Mouse (Mus musculus): Measurements from ENCODE around the gene Pbx3. TPM values are rescaled to one million over a fixed set of nuclear protein-coding genes. Genes with fewer than 3 reads are reported as not detected.

Gene Pbx3
- polyA plus RNA-seq, 1 experiment, result 5.2 TPM

GRCm38 (mm10) chr2:34154833-34155232 is 218.1 kb downstream of the Pbx3 start:
- WGBS, result 70% methylated on average over 5 of the region's 5 CpGs
- no peak for DNase-seq (ENCODE audit: low read depth, low spot score)

GRCm38 (mm10) chr2:34153336-34153735 is 219.6 kb downstream of the Pbx3 start:
- WGBS, result 74% methylated on average over 6 of the region's 6 CpGs
- DNase-seq (ENCODE audit: low read depth, low spot score), result no peak

GRCm38 (mm10) chr2:34150560-34150959 is 222.4 kb downstream of the Pbx3 start:
- 79% methylated on average over 4 of the region's 4 CpGs for WGBS
- no peak for DNase-seq (ENCODE audit: low read depth, low spot score)

GRCm38 (mm10) chr2:34148214-34148613 is 224.7 kb downstream of the Pbx3 start:
- WGBS, result 67% methylated on average over 7 of the region's 7 CpGs
- no peak for DNase-seq (ENCODE audit: low read depth, low spot score)

GRCm38 (mm10) chr2:34147476-34147875 is 225.5 kb downstream of the Pbx3 start:
- WGBS, result 48% methylated on average over 14 of the region's 14 CpGs
- DNase-seq (ENCODE audit: low read depth, low spot score), result no peak

- 27% methylated on average over 4 of the region's 4 CpGs for WGBS
- DNase-seq (ENCODE audit: low read depth, low spot score), result no peak
Measured at GRCm38 (mm10) chr2:34147036-34147435, 225.9 kb downstream of the Pbx3 start.

GRCm38 (mm10) chr2:34146431-34146830 is 226.5 kb downstream of the Pbx3 start:
- 73% methylated on average over 1 of the region's 1 CpGs for WGBS
- no peak for DNase-seq (ENCODE audit: low read depth, low spot score)

- WGBS, result 78% methylated on average over 5 of the region's 5 CpGs
- DNase-seq (ENCODE audit: low read depth, low spot score), result no peak
Measured at GRCm38 (mm10) chr2:34139470-34140158, 233.3 kb downstream of the Pbx3 start.

- no peak for DNase-seq (ENCODE audit: low read depth, low spot score)
- 85% methylated on average over 7 of the region's 7 CpGs for WGBS
Measured at GRCm38 (mm10) chr2:34135316-34135715, 237.6 kb downstream of the Pbx3 start.

GRCm38 (mm10) chr2:34132751-34133150 is 240.2 kb downstream of the Pbx3 start:
- DNase-seq (ENCODE audit: low read depth, low spot score), result no peak
- 98% methylated on average over 1 of the region's 1 CpGs for WGBS

GRCm38 (mm10) chr2:34129674-34130267 is 243.2 kb downstream of the Pbx3 start:
- WGBS, result 62% methylated on average over 13 of the region's 13 CpGs
- DNase-seq (ENCODE audit: low read depth, low spot score), result no peak

- WGBS, result 71% methylated on average over 1 of the region's 1 CpGs
- DNase-seq (ENCODE audit: low read depth, low spot score), result no peak
Measured at GRCm38 (mm10) chr2:34127871-34128270, 245.1 kb downstream of the Pbx3 start.

- WGBS, result 32% methylated on average over 12 of the region's 12 CpGs
- DNase-seq (ENCODE audit: low read depth, low spot score), result no peak
Measured at GRCm38 (mm10) chr2:34123896-34124295, 249.0 kb downstream of the Pbx3 start.

Other genes starting within 250 kb of the Pbx3 start
- gene Mapkap1, start 33.6 kb upstream of the Pbx3 start, polyA plus RNA-seq (2012; rRNA removed), result 35.9 and 46.4 TPM in 2 replicates

Data from large intestine, adult 2 months (tissue).